Mouse (Mus musculus) gastrocnemius, adult 18-20 months (tissue): ENCODE measurements around the gene Kmt5c. TPM values are rescaled to one million over a fixed set of nuclear protein-coding genes. Genes with fewer than 3 reads are reported as not detected.

ENCODE experiments used
- DNase-seq: peaks from one replicate; pipeline ENCODE4 v3.0.0; 2021; ENCODE audit warnings: low spot score
- long read RNA-seq, 2 experiments: library from polyadenylated mRNA; stranded (forward); transcript quantifications; one replicate each; pipeline ENCODE4 v2.0.0; 2021
- total RNA-seq, 2 experiments: library from RNA; stranded (reverse); gene quantifications; 2 replicates each; pipeline ENCODE4 v1.2.3; 2021

Kmt5c gene
- 1 to 10 TPM; 5.5 to 5.6 TPM for total RNA-seq
- long read RNA-seq, experiment 1, partial matches to known transcripts = 1 of 7 reads
- long read RNA-seq, experiment 1, other reads (novel, unspliced or antisense) = 2 of 7 reads
- long read RNA-seq, experiment 2, partial matches to known transcripts = 3 of 9 reads
- long read RNA-seq, experiment 2, other reads (novel, unspliced or antisense) = 3 of 9 reads

- peak; percentile 100 for DNase-seq
Observed at GRCm38 (mm10) chr7:4739544-4740275, at the start of gene Kmt5c. Gene Kmt5c (plus strand): TSS chr7:4740115.

GRCm38 (mm10) chr7:4690387-4690786 lies 49.5 kb upstream of the Kmt5c start, which contains the start of gene Brsk1:
Gene Brsk1 (plus strand): TSS chr7:4690604.
- peak; percentile 22 for DNase-seq

- no peak for DNase-seq
Observed at GRCm38 (mm10) chr7:4690951-4691653, 48.8 kb upstream of the Kmt5c start.

GRCm38 (mm10) chr7:4693004-4693403 lies 46.9 kb upstream of the Kmt5c start:
- no peak for DNase-seq

GRCm38 (mm10) chr7:4702334-4702733 lies 37.6 kb upstream of the Kmt5c start:
- DNase-seq = no peak

- DNase-seq = no peak
Observed at GRCm38 (mm10) chr7:4703195-4703594, 36.7 kb upstream of the Kmt5c start.

- DNase-seq = peak; percentile 40
Observed at GRCm38 (mm10) chr7:4705098-4705497, 34.8 kb upstream of the Kmt5c start.

- no peak for DNase-seq
Observed at GRCm38 (mm10) chr7:4712594-4712993, 27.3 kb upstream of the Kmt5c start.

GRCm38 (mm10) chr7:4716955-4717354 lies 23.0 kb upstream of the Kmt5c start:
- DNase-seq = no peak

GRCm38 (mm10) chr7:4719276-4719675 lies 20.6 kb upstream of the Kmt5c start:
- no peak for DNase-seq

- DNase-seq = no peak
Observed at GRCm38 (mm10) chr7:4723508-4723907, 16.4 kb upstream of the Kmt5c start.

GRCm38 (mm10) chr7:4724359-4724758 lies 15.6 kb upstream of the Kmt5c start:
- no peak for DNase-seq

GRCm38 (mm10) chr7:4725169-4725568 lies 14.7 kb upstream of the Kmt5c start, which contains the start of gene Tmem150b:
Gene Tmem150b (minus strand): TSS chr7:4725249.
- DNase-seq = no peak

GRCm38 (mm10) chr7:4731090-4731489 lies 8.8 kb upstream of the Kmt5c start:
- DNase-seq = no peak

GRCm38 (mm10) chr7:4732968-4733392 lies 6.9 kb upstream of the Kmt5c start:
- no peak for DNase-seq

- DNase-seq = no peak
Observed at GRCm38 (mm10) chr7:4739041-4739543, 823 bp upstream of the Kmt5c start.

GRCm38 (mm10) chr7:4740309-4740727 lies 403 bp downstream of the Kmt5c start:
- no peak for DNase-seq

- peak; percentile 66 for DNase-seq
Observed at GRCm38 (mm10) chr7:4741151-4741550, 1.2 kb downstream of the Kmt5c start.

GRCm38 (mm10) chr7:4741672-4742481 lies 2.0 kb downstream of the Kmt5c start:
- no peak for DNase-seq

- DNase-seq = no peak
Observed at GRCm38 (mm10) chr7:4742482-4742819, 2.5 kb downstream of the Kmt5c start.

- no peak for DNase-seq
Observed at GRCm38 (mm10) chr7:4743354-4743753, 3.4 kb downstream of the Kmt5c start.
